Mouse (Mus musculus) MEL (cell line): Measurements from ENCODE around the gene Tmx1. TPM values are rescaled to one million over a fixed set of nuclear protein-coding genes. Genes with fewer than 3 reads are reported as not detected.

Source experiments
- DNase-seq: peaks from one replicate; pipeline ENCODE4 v3.0.0; 2011; ENCODE audit warnings: low read depth, low spot score
- H3K27ac ChIP-seq: 2 replicates; pipeline ENCODE4 v1.5.1; 2012; ENCODE audit warnings: low read depth, mild to moderate bottlenecking, control low read depth, low read length, moderate library complexity; ENCODE audit not compliant: control insufficient read depth
- H3K27me3 ChIP-seq, 2 experiments: fragments of 150-350 bp in 1 of 2; sonication (generic) in 1 of 2; 2 replicates each; pipeline ENCODE4 v1.6.1; 2012; ENCODE audit warnings: low read length in 2 of 2, mild to moderate bottlenecking in 2 of 2, improper control_type of control experiment in 1 of 2, moderate library complexity in 1 of 2; ENCODE audit not compliant: insufficient read depth in 2 of 2, control insufficient read depth in 1 of 2
- H3K36me3 ChIP-seq, 2 experiments: 2 replicates each; pipeline ENCODE4 v1.6.1; 2012 to 2014; ENCODE audit warnings: low read length in 2 of 2, improper control_type of control experiment in 1 of 2, inconsistent platforms in 1 of 2, mild to moderate bottlenecking in 1 of 2; ENCODE audit not compliant: insufficient read depth in 2 of 2, control insufficient read depth in 1 of 2
- H3K4me1 ChIP-seq, 2 experiments: fragments of 150-350 bp in 1 of 2; sonication (generic) in 1 of 2; 2 replicates each; pipeline ENCODE4 v1.6.1; 2012; ENCODE audit warnings: low read length in 2 of 2, improper control_type of control experiment in 1 of 2, mild to moderate bottlenecking in 1 of 2; ENCODE audit not compliant: insufficient read depth in 2 of 2, control insufficient read depth in 1 of 2
- H3K4me3 ChIP-seq, 2 experiments: fragments of 150-350 bp in 1 of 2; sonication (generic) in 1 of 2; 2 replicates each; pipeline ENCODE4 v1.5.1; 2012; ENCODE audit warnings: low read depth in 2 of 2, low read length in 2 of 2, mild to moderate bottlenecking in 2 of 2, moderate library complexity in 2 of 2, control low read depth in 1 of 2, improper control_type of control experiment in 1 of 2; ENCODE audit not compliant: control insufficient read depth in 1 of 2, insufficient read depth in 1 of 2
- H3K79me2 ChIP-seq: 2 replicates; pipeline ENCODE4 v1.6.1; 2012; ENCODE audit warnings: mild to moderate bottlenecking, low read length, moderate library complexity; ENCODE audit not compliant: control insufficient read depth, poor library complexity, insufficient read depth
- H3K9ac ChIP-seq: 2 replicates; pipeline ENCODE4 v1.6.1; 2012; ENCODE audit warnings: low read depth, mild to moderate bottlenecking, control low read depth, low read length, moderate library complexity; ENCODE audit not compliant: control insufficient read depth, poor library complexity, severe bottlenecking
- H3K9me3 ChIP-seq: fragments of 150-350 bp; sonication (generic); replicated peaks from 2 replicates; pipeline ENCODE4 v1.6.1; 2012; ENCODE audit warnings: mild to moderate bottlenecking, low read length, improper control_type of control experiment, moderate library complexity; ENCODE audit not compliant: insufficient read depth
- BHLHE40 ChIP-seq: IDR thresholded peaks from 2 replicates; pipeline ENCODE4 v1.6.1; 2012; ENCODE audit warnings: low read depth, mild to moderate bottlenecking, inconsistent platforms, low read length, improper control_type of control experiment, borderline replicate concordance
- CHD1 ChIP-seq: IDR thresholded peaks from 2 replicates; pipeline ENCODE4 v1.6.1; 2012; ENCODE audit warnings: low read depth, mild to moderate bottlenecking, inconsistent platforms, low read length, improper control_type of control experiment
- CTCF ChIP-seq, 3 experiments: IDR thresholded peaks in 2 of 3; conservative IDR thresholded peaks in 1 of 3; 2 replicates each; pipeline ENCODE4 v1.5.1; 2011 to 2012; ENCODE audit warnings: low read length in 3 of 3, low read depth in 2 of 3, mild to moderate bottlenecking in 2 of 3, improper control_type of control experiment in 1 of 3, inconsistent platforms in 1 of 3, mixed read lengths in 1 of 3, moderate library complexity in 1 of 3; ENCODE audit not compliant: control insufficient read depth in 1 of 3, insufficient read depth in 1 of 3, poor library complexity in 1 of 3, severe bottlenecking in 1 of 3
- GABPA ChIP-seq: IDR thresholded peaks from 2 replicates; pipeline ENCODE4 v1.6.1; 2012; ENCODE audit warnings: low read depth, mild to moderate bottlenecking, inconsistent platforms, low read length, improper control_type of control experiment, moderate library complexity
- JUND ChIP-seq: IDR thresholded peaks from 2 replicates; pipeline ENCODE4 v1.6.1; 2011; ENCODE audit warnings: low read depth, mild to moderate bottlenecking, improper control_type of control experiment, low read length
- KAT2A ChIP-seq: conservative IDR thresholded peaks from 2 replicates; pipeline ENCODE4 v1.6.1; 2012; ENCODE audit warnings: low read depth, low read length, improper control_type of control experiment, inconsistent platforms
- MYB ChIP-seq: IDR thresholded peaks from 2 replicates; pipeline ENCODE4 v1.6.1; 2011; ENCODE audit warnings: mild to moderate bottlenecking, low read depth, low read length, improper control_type of control experiment
- MYC ChIP-seq: IDR thresholded peaks from 2 replicates; pipeline ENCODE4 v1.6.1; 2011; ENCODE audit warnings: low read depth, mild to moderate bottlenecking, low read length, improper control_type of control experiment, moderate library complexity
- NELFE ChIP-seq: IDR thresholded peaks from 2 replicates; pipeline ENCODE4 v1.6.1; 2011; ENCODE audit warnings: low read depth, low read length, improper control_type of control experiment
- POLR2A ChIP-seq, 2 experiments: IDR thresholded peaks; 2 replicates each; pipeline ENCODE4 v1.6.1; 2011 to 2012; ENCODE audit warnings: low read length in 2 of 2, mild to moderate bottlenecking in 2 of 2, control low read depth in 1 of 2, improper control_type of control experiment in 1 of 2, low read depth in 1 of 2, moderate library complexity in 1 of 2; ENCODE audit not compliant: control insufficient read depth in 1 of 2, insufficient read depth in 1 of 2, poor library complexity in 1 of 2
- POLR2AphosphoS2 ChIP-seq: IDR thresholded peaks from 2 replicates; pipeline ENCODE4 v1.6.1; 2011; ENCODE audit warnings: low read length, improper control_type of control experiment
- POLR2AphosphoS5 ChIP-seq: IDR thresholded peaks from 2 replicates; pipeline ENCODE4 v1.6.1; 2012; ENCODE audit warnings: low read depth, borderline replicate concordance, mild to moderate bottlenecking, inconsistent platforms, low read length, moderate library complexity, mixed read lengths
- RAD21 ChIP-seq: IDR thresholded peaks from 2 replicates; pipeline ENCODE4 v1.6.1; 2011; ENCODE audit warnings: mild to moderate bottlenecking, low read depth, low read length, improper control_type of control experiment
- TAL1 ChIP-seq: IDR thresholded peaks from 2 replicates; pipeline ENCODE4 v1.6.1; 2012; ENCODE audit warnings: mild to moderate bottlenecking, inconsistent platforms, low read length, moderate library complexity, mixed read lengths
- TCF12 ChIP-seq: IDR thresholded peaks from 2 replicates; pipeline ENCODE4 v1.6.1; 2014; ENCODE audit warnings: low read depth, mild to moderate bottlenecking, inconsistent platforms, low read length, improper control_type of control experiment, moderate library complexity
- UBTF ChIP-seq: IDR thresholded peaks from 2 replicates; pipeline ENCODE4 v1.6.1; 2012; ENCODE audit warnings: low read depth, mild to moderate bottlenecking, inconsistent platforms, low read length, improper control_type of control experiment, moderate library complexity, borderline replicate concordance; ENCODE audit not compliant: insufficient read depth
- USF1 ChIP-seq: IDR thresholded peaks from 2 replicates; pipeline ENCODE4 v1.6.1; 2014; ENCODE audit warnings: low read depth, mild to moderate bottlenecking, inconsistent platforms, low read length, improper control_type of control experiment, moderate library complexity
- ZC3H11A ChIP-seq: IDR thresholded peaks from 2 replicates; pipeline ENCODE4 v1.6.1; 2012; ENCODE audit warnings: low read depth, mild to moderate bottlenecking, inconsistent platforms, low read length, improper control_type of control experiment
- ZKSCAN1 ChIP-seq: IDR thresholded peaks from 2 replicates; pipeline ENCODE4 v1.6.1; 2012; ENCODE audit warnings: low read depth, mild to moderate bottlenecking, inconsistent platforms, low read length, improper control_type of control experiment, moderate library complexity
- ZNF384 ChIP-seq: IDR thresholded peaks from 2 replicates; pipeline ENCODE4 v1.6.1; 2012; ENCODE audit warnings: low read depth, mild to moderate bottlenecking, inconsistent platforms, low read length, improper control_type of control experiment
- polyA plus RNA-seq, 2 experiments: library from polyadenylated mRNA; stranded (reverse) in 1 of 2; unstranded in 1 of 2; fragments of >175 nt in 1 of 2; fragments of >200 nt in 1 of 2; gene quantifications; 2 replicates each; pipeline versions ENCODE4 v1.2.1 to v1.2.4; 2012; ENCODE audit warnings: low replicate concordance in 2 of 2, low read depth in 1 of 2; ENCODE audit not compliant: insufficient read length in 2 of 2, insufficient read depth in 1 of 2, missing spikeins in 1 of 2
- total RNA-seq: library from RNA; depleted of rRNA; stranded (reverse); fragments of 300-350 nt; gene quantifications from 2 replicates; pipeline ENCODE4 v1.2.3, GENCODE M21; 2012

The Tmx1 gene
- total and polyA plus RNA-seq, 3 experiments: 51.9 to 71.6 TPM; not detected in 1

DNA sequence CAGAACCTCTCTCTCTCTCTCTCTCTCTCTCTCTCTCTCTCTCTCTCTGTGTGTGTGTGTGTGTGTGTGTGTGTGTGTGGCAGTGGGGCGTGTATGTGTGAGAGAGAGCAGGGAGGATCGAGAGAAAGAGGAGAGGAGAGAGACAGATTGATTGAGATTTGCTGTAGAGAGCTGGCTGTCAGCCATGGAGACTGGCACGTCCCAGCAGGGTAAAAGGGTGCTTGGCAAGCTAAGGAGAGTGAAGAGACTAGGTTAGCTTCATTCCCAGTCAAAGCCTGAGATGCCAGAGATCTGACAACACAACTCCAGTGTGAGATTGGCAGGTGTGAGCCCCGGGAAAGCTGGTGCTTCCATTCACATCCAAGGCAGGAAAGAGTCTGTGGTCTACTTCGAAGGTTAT is 21.5 kb upstream of the Tmx1 start:
- Histone ChIP-seq H3K4me3 (no peak overlapping the region), H3K27ac (no peak overlapping the region), H3K4me1 (0 out of 4 replicates have a peak, but pooled peaks cover 0 to 2% of the 10 kb centered on the region in 2 experiments), H3K9ac (no peak overlapping the region), H3K27me3 (no peaks in the 10 kb centered on the region; a peak in 3 of 4 replicates), H3K9me3 (no peaks in the 10 kb centered on the region), H3K36me3 (no peaks in the 10 kb centered on the region), H3K79me2 (no peaks in the 10 kb centered on the region)
- no peak for DNase-seq
- TF ChIP-seq TAL1 (no peak), JUND (no peak), TCF12 (no peak)

DNA sequence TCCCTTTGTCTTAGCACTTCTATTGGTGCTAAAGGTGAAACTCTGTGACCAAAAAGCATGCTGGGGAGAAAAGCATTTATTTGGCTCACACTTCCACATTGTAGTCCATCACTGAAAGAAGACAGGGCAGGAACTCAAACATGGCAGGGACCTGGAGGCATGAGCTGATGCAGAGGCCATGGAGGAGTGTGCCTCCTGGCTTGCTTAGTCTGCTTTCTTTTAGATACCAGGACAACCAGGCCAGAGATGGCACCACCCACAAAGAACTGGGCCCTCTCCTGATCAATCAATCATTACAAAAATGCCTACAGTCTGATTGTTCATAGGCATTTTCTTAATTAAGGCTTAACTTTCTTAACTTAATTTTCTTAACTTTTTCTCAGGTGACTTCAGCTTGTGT is 2.9 kb upstream of the Tmx1 start:
- Histone ChIP-seq H3K27ac (no peak overlapping the region), H3K9ac (no peak overlapping the region)
- no peak for DNase-seq

DNA sequence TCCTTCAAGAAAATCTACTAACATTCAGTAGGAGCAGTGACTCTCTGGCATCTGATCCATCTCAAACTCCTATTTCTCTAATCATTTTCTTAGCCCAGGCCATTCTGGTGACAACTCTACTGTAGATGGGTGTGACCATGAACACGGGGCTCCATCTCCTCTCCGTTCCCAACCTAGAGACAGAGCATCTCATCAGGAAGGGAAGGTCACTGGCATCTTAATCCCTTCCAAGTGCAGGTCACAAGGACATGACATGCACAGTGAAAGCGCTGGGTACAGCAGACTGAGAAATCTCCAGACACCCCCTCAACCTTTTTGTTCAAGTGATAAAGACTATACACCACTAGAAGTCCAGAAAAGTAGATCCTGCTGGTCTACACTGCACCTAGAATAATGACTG is 1.4 kb upstream of the Tmx1 start:
- peaks cover 5 to 8% of the 10 kb centered on the region in 2 experiments for H3K4me1 ChIP-seq
- H3K4me3 ChIP-seq: peak overlapping the region in 1 of 2 experiments; percentile 50; a peak in 3 of 4 replicates
- no peaks in the 10 kb centered on the region for H3K27me3 ChIP-seq
- H3K9me3 ChIP-seq: no peaks in the 10 kb centered on the region
- peak overlapping the region; percentile 83 for H3K27ac ChIP-seq
- peak overlapping the region; percentile 31; the same call in 1 of the 2 replicates for H3K9ac ChIP-seq
- no peak for DNase-seq
- peaks cover 19% of the 10 kb centered on the region for H3K79me2 ChIP-seq
- H3K36me3 ChIP-seq: peaks cover 0 to 17% of the 10 kb centered on the region in 2 experiments; a peak in 2 of 4 replicates
- TF ChIP-seq GABPA (no peak), MYB (no peak)

More for the DNA sequence above, 2.9 kb upstream of the Tmx1 start:
- Histone ChIP-seq H3K79me2 (peaks cover 16% of the 10 kb centered on the region), H3K4me1 (peaks cover 5 to 8% of the 10 kb centered on the region in 2 experiments), H3K36me3 (peaks cover 0 to 17% of the 10 kb centered on the region in 2 experiments; a peak in 2 of 4 replicates), H3K9me3 (no peaks in the 10 kb centered on the region), H3K4me3 (no peak overlapping the region), H3K27me3 (no peaks in the 10 kb centered on the region)
- TF ChIP-seq ZC3H11A (no peak), POLR2AphosphoS2 (no peak), CTCF (IDR thresholded peaks at IDR 0.05 in 2 of 3, conservative IDR thresholded peaks at IDR 0.05 in 1 of 3; ENCODE audit: control insufficient read depth in 1 of 3, insufficient read depth in 1 of 3, low read depth in 2 of 3, low read length in 3 of 3, poor library complexity in 1 of 3, severe bottlenecking in 1 of 3) (no peak), KAT2A (no peak)

DNA sequence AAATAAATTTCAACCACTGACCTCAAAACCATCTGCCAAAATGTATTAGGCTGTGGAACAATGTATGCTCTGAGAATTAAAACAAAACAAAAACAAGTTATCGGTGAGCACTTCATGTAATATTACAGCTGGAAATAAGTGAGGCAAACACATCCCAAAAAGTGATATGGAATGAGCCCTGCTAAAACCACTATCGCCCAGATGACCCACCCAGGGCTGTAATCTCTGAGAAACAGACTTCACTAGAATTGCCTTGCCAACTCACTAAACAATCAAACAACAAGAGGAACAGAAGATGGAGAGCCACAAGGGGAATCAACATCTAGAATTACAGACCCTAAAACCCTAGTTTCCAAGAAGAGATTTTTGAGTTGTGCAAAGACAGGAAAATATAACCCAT is 752 bp upstream of the Tmx1 start:
- Histone ChIP-seq H3K79me2 (peaks cover 19% of the 10 kb centered on the region), H3K27me3 (no peaks in the 10 kb centered on the region), H3K4me3 (peak overlapping the region; percentile 72 to 73), H3K27ac (peak overlapping the region; percentile 83), H3K36me3 (peaks cover 0 to 17% of the 10 kb centered on the region in 2 experiments; a peak in 2 of 4 replicates), H3K9me3 (no peaks in the 10 kb centered on the region), H3K4me1 (peaks cover 5 to 8% of the 10 kb centered on the region in 2 experiments), H3K9ac (peak overlapping the region; percentile 89)
- peak; percentile 87 for DNase-seq
- TF ChIP-seq MYC: no peak
- TF ChIP-seq RAD21: no peak
- no peak for TF ChIP-seq ZNF384
- TF ChIP-seq TCF12: peak; percentile 96
- TF ChIP-seq UBTF: no peak
- no peak for TF ChIP-seq JUND
- no peak for TF ChIP-seq ZC3H11A
- no peak for TF ChIP-seq KAT2A
- no peak for TF ChIP-seq CHD1
- TF ChIP-seq POLR2AphosphoS2: no peak
- TF ChIP-seq USF1: 0 out of 2 replicates have a peak, but pooled peaks have one; percentile 11
- TF ChIP-seq BHLHE40: peak; percentile 25; the same call in 1 of the 2 replicates
- TF ChIP-seq ZKSCAN1: no peak
- TF ChIP-seq NELFE: no peak
- TF ChIP-seq POLR2A (IDR thresholded peaks at IDR 0.05; ENCODE audit: control insufficient read depth in 1 of 2, insufficient read depth in 1 of 2, low read depth in 1 of 2, low read length in 2 of 2, poor library complexity in 1 of 2): no peak
- TF ChIP-seq MYB: no peak
- no peak for TF ChIP-seq POLR2AphosphoS5
